Mouse (Mus musculus): Measurements from ENCODE around the gene E330021D16Rik.

The E330021D16Rik gene

GRCm38 (mm10) chr6:136421059-136421458 lies 5.7 kb upstream of the E330021D16Rik start:
- DNase-seq = peak; percentile 56 to 57

GRCm38 (mm10) chr6:136418889-136419835 lies 3.8 kb upstream of the E330021D16Rik start:
- DNase-seq = no peak

GRCm38 (mm10) chr6:136418333-136418848 lies 3.0 kb upstream of the E330021D16Rik start:
- no peak for DNase-seq

GRCm38 (mm10) chr6:136417864-136418263 lies 2.5 kb upstream of the E330021D16Rik start:
- peak; percentile 26 to 40 for DNase-seq

- peak; percentile 10 to 26 for DNase-seq
Measured at GRCm38 (mm10) chr6:136413856-136414362, 1.5 kb downstream of the E330021D16Rik start.

- no peak for DNase-seq
Measured at GRCm38 (mm10) chr6:136407608-136408192, 7.7 kb downstream of the E330021D16Rik start.

GRCm38 (mm10) chr6:136396860-136397259 lies 18.5 kb downstream of the E330021D16Rik start:
- no peak for DNase-seq

GRCm38 (mm10) chr6:136390262-136390661 lies 25.1 kb downstream of the E330021D16Rik start:
- no peak for DNase-seq

- DNase-seq = peak; percentile 11 to 13
Measured at GRCm38 (mm10) chr6:136385287-136385686, 30.1 kb downstream of the E330021D16Rik start.

- DNase-seq = no peak
Measured at GRCm38 (mm10) chr6:136383218-136383617, 32.2 kb downstream of the E330021D16Rik start.

- DNase-seq = no peak
Measured at GRCm38 (mm10) chr6:136376097-136376496, 39.3 kb downstream of the E330021D16Rik start.

- DNase-seq = no peak
Measured at GRCm38 (mm10) chr6:136364430-136365098, 50.8 kb downstream of the E330021D16Rik start.

GRCm38 (mm10) chr6:136364008-136364407 lies 51.4 kb downstream of the E330021D16Rik start:
- no peak for DNase-seq

GRCm38 (mm10) chr6:136363313-136363712 lies 52.1 kb downstream of the E330021D16Rik start:
- DNase-seq = no peak

- no peak for DNase-seq
Measured at GRCm38 (mm10) chr6:136358471-136358870, 56.9 kb downstream of the E330021D16Rik start.

GRCm38 (mm10) chr6:136353399-136354184 lies 61.8 kb downstream of the E330021D16Rik start:
- peak; percentile 17 to 31 for DNase-seq
